Mouse (Mus musculus) activated CD4-positive, CD25-positive, alpha-beta regulatory T cell, adult 4 months (primary cell): ENCODE results near the gene Lepr. TPM values are rescaled to one million over a fixed set of nuclear protein-coding genes. Genes with fewer than 3 reads are reported as not detected.
"Not testable (repeated sequence)": the region's sequence is repeated elsewhere in the genome, so short reads cannot be mapped to it uniquely, and the experiment has no call there.

Experiments used
- ATAC-seq: one replicate; pipeline ENCODE4 v1.8.0; 2017
- polyA plus RNA-seq, 2 experiments: library from polyadenylated mRNA; unstranded; fragments of 100-300 nt; shearing (Covaris generic); gene quantifications; one replicate each; pipeline ENCODE4 v1.2.1; 2017

Gene Lepr
- polyA plus RNA-seq, 2 experiments from 2014 or later, result 1.2 TPM; not detected in 1

DNA sequence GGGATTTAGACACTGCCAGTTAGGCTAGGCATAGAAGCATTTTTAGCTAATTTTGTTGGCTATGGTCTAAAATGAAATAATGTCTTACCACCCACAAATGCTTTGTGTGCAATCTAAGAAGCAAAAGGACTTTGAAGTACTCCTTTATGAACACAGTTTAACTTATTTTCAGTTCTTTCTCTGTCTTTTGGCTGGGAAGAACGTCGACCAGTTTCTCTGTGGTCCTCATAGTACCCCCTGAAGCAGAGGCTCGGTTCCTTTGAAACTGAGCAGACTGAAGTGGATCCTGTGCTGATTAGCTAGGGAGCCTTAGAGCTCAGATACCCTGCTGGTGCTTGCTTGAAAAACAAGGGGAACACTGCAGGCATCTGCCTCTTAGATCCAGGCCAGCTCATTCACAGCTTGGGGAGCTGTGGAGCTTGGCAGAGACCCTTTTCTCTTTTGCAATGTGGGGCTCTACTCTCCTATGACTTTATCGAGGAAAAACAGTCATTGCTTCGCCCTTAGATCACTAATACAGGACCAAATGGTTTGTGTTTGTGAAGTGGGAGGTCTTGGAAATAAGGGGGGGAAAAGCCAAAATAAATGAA is 1.9 kb downstream of the Lepr start:
- ATAC-seq, result no peak

DNA sequence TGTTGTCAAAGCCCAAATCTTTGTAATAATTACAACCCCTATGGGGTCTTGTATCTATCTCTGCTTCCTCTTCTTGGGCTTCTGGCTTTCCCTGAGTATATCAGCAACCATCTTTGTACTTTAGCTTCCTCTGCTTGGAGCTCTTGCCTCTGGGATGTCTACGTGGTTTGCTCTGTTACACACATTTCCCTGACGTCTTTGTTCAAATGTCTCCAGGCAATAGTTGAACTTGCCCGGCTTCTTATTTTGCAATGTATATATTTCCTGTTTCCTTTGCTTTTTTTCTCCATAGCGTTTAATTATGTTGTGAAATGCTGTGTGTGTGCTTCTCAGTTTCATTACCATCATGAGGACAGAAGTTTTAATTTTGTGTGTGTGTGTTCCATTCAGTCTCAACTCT is 4.5 kb downstream of the Lepr start:
- no peak for ATAC-seq

DNA sequence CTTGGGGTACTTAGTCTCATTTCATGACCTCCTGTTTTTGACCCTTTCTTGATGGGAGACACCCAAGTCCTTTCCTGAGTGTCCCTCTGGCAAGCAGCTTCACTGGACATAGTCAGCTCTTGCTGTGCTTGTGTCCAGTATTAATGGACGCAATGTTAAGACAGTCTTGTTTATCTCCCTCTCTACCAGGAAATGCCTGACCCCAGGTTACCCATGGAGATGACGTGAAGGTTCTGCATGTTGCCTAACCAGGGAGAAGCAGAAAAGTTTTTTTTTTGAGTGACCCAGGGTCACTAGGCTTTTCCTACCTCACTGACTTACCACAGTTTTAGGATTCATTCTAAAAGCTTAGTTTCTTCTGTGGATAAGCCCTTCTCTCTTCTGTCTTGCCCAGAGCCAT is 24.8 kb downstream of the Lepr start:
- no peak for ATAC-seq

DNA sequence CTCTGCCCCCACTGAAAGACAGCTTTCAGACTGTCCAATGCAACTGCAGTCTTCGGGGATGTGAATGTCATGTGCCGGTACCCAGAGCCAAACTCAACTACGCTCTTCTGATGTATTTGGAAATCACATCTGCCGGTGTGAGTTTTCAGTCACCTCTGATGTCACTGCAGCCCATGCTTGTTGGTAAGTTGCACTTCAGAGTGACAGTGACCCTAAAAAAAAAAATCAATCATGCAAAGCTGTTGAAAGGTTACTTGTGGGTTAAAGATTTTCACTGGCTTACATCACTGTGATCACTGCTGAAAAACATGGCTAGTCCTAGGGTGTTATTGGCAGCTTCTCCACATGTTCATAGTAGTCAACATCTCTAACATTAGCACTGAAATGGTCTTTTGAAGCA is 28.3 kb downstream of the Lepr start:
- no peak for ATAC-seq

DNA sequence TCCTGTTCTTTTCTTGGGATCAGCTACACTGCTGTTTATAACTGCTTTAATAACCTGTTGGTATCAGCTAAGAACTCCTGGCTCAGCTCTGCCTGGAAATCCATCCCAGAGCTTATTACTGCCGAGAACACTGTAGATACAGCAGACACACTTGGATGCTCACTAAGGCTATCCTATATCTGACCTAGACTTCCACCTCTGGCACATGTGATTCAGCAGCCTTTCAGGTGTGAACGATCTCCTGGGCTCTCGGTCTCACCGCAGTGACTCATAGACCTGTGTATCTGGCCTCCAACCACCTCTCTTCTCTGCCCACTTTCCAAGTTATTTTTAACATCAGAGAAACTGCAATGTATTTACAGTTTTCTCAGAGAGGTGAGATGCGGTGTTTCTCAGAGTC is 43.3 kb downstream of the Lepr start:
- no peak for ATAC-seq

DNA sequence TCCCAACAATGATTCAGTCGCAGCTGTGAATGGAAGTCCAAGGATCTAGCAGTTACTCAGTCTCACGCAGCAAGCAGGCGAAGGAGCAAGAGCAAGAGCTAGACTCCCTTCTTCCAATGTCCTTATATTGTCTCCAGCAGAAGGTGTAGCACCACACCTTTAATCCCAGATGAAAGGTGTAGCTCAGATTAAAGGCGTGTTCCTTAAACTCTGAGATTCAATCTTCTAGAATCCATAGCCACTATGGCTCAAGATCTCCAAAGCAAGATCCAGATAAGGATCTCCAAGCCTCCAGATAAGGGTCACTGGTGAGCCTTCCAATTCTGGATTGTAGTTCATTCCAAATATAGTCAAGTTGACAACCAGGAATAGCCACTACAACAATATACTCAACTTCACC is 126.7 kb downstream of the Lepr start, which contains the start of gene B020004J07Rik:
B020004J07Rik (minus strand) TSS at position 101 of the 400 bp plus-strand sequence.
- ATAC-seq, result not testable (repeated sequence)

DNA sequence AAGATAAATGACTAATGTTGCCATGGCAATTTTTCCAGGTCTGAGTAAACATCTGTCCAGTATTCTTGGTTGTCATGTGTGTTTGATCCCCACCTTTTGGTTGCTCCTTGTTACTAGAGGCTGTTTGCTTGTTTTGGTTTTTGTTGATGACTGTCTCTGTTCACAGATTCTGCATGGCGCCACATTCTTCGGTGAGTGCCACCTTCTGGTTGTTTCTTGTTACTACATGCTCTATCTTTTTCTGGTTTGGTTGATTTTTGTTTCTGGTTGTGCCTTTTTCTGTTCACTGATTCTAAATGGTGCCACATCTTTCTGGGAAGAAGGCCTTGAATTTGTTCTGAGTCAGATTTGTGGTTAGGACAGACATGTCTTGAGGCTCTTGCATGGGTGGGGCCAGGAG is 133.7 kb downstream of the Lepr start:
- ATAC-seq, result no peak

DNA sequence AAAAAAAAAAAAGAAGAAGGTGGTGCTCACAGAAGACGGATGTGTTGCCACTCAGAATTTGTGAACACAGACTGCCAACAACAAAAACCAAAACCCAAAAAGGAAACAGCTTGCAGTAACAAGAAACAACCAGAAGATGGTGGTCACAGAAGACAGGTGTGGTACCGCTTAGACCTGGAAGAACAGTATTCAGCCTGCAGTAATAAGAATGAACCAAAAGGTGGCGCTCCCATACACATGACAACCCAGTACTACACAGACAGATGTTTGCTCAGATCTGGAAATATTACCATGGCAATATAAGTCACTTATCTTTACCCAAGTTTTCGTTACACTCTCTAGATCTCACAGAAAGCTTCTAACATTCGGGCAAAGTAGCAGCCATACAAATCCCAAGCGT is 143.7 kb downstream of the Lepr start:
- no peak for ATAC-seq

DNA sequence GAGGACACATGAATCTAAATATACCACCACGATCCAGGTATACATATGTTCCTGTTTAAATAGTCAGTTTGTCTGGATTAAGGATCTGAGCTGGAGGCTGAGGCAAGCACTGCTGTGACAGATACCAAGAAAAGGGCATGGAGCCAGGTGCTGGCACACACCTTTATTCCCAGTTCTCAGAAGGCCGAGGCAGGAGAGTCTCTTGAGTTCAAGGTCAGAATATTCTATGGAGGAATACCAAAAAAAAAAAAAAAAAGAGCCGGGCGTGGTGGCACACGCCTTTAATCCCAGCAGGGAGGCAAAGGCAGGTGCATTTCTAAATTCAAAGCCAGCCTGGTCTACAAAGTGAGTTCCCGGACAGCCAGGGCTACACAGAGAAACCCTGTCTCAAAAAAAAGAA is 145.1 kb downstream of the Lepr start:
- ATAC-seq, result no peak

Other genes with a start within 250 kb of the Lepr start
- 1 to 10 TPM; 1.8 to 1.9 TPM for gene Dnajc6, start 220.8 kb upstream of the Lepr start, polyA plus RNA-seq
- 10 to 100 TPM; 79.9 to 85.9 TPM for gene Leprot, start 69.7 kb upstream of the Lepr start, polyA plus RNA-seq
- gene B020004J07Rik, start 126.6 kb downstream of the Lepr start, polyA plus RNA-seq, result not detected
- gene C130073F10Rik, start 176.4 kb downstream of the Lepr start, polyA plus RNA-seq, result not detected
- not detected for gene Gm12800, start 191.7 kb downstream of the Lepr start, polyA plus RNA-seq
- not detected for gene Gm12794, start 223.0 kb downstream of the Lepr start, polyA plus RNA-seq